Mouse (Mus musculus): Measurements from ENCODE around the gene Fgfbp3. TPM values are rescaled to one million over a fixed set of nuclear protein-coding genes. Genes with fewer than 3 reads are reported as not detected.
"Not testable (repeated sequence)": the region's sequence is repeated elsewhere in the genome, so short reads cannot be mapped to it uniquely, and the experiment has no call there.

Gene Fgfbp3
- polyA plus RNA-seq (2016; fragmentation: Nextera tagmentation; extraction: Ambion mirVana) = 21.3 and 25.1 TPM in 2 replicates

DNA sequence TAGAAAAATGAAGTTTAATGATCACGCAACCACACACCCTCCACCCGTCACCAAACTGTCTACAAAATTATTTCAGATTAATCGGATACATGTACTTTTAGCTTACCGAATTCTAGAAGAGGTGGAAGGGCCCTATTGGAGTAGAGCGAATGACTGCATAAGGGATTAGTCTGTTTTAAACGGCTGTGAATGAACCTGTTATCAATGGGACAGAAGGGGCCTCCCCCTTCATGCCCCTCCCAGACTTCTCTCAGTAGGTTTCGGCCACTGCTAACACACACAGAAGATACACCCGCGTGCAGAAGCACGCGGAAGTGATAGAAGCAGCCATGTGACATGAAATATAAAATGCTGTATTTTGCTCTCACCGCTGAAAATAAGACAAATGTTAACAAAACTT lies at the start of gene Fgfbp3:
Gene Fgfbp3 (minus strand): TSS at position 150 of the 400 bp plus-strand sequence.
- Histone ChIP-seq H3K36me3 (no peaks in the 10 kb centered on the region), H3K4me3 (peak within 1 kb of the TSS; percentile 85), H3K27me3 (ENCODE audit: insufficient read depth, poor library complexity, severe bottlenecking) (no peaks in the 10 kb centered on the region), H3K9me3 (no peaks in the 10 kb centered on the region), H3K27ac (peak within 1 kb of the TSS; percentile 96), H3K4me1 (replicated peaks) (peaks cover 27% of the 10 kb centered on the region)
- DNase-seq (ENCODE audit: low spot score) = peak; percentile 29
- WGBS = 5% methylated on average over 12 of the region's 12 CpGs

- WGBS = 90% methylated on average over 6 of the region's 6 CpGs
- peaks cover 93% of the 10 kb centered on the region for H3K36me3 ChIP-seq
- H3K4me3 ChIP-seq; H3K27ac ChIP-seq; H3K27me3 ChIP-seq (ENCODE audit: insufficient read depth, poor library complexity, severe bottlenecking); DNase-seq (ENCODE audit: low spot score); H3K4me1 ChIP-seq (replicated peaks); H3K9me3 ChIP-seq: not testable (repeated sequence)
These were observed 43.3 kb upstream of the Fgfbp3 start for GRCm38 (mm10) chr19:36962544-36963260.

DNA sequence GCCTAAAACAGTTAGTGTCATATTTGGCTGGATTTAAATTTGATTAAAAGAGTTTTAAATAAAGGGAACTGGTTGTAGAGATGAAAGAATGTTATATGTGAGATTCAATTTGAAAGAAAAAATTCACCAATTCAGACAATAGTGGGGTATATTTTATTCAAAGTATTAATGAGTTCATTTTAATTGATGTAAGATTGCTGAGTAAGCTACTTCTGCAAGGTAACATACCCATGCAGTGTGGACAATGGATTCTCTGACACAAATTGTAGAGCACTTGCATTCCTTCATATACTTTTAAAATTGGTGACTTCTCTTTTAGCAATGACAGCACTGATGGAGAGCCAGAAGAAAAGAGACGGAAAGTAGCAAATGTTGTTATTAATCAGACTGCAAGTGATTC lies 41.9 kb upstream of the Fgfbp3 start:
- no peak for DNase-seq (ENCODE audit: low spot score)
- 96% methylated on average over 1 of the region's 1 CpGs for WGBS
- Histone ChIP-seq H3K27ac (no peak overlapping the region), H3K36me3 (peaks cover 88% of the 10 kb centered on the region), H3K4me3 (no peak overlapping the region), H3K27me3 (ENCODE audit: insufficient read depth, poor library complexity, severe bottlenecking) (no peaks in the 10 kb centered on the region), H3K9me3 (no peaks in the 10 kb centered on the region), H3K4me1 (replicated peaks) (no peaks in the 10 kb centered on the region)

GRCm38 (mm10) chr19:36958331-36958730 lies 38.9 kb upstream of the Fgfbp3 start:
- H3K4me3 ChIP-seq = no peak overlapping the region
- no peaks in the 10 kb centered on the region for H3K4me1 ChIP-seq (replicated peaks)
- H3K9me3 ChIP-seq = no peaks in the 10 kb centered on the region
- H3K36me3 ChIP-seq = peaks cover 68% of the 10 kb centered on the region
- H3K27me3 ChIP-seq (ENCODE audit: insufficient read depth, poor library complexity, severe bottlenecking) = no peaks in the 10 kb centered on the region
- WGBS = 88% methylated on average over 4 of the region's 4 CpGs
- no peak for DNase-seq (ENCODE audit: low spot score)
- H3K27ac ChIP-seq = no peak overlapping the region

GRCm38 (mm10) chr19:36953637-36954206 lies 34.3 kb upstream of the Fgfbp3 start:
- Histone ChIP-seq H3K27ac (no peak overlapping the region), H3K4me1 (replicated peaks) (no peaks in the 10 kb centered on the region), H3K4me3 (no peak overlapping the region), H3K9me3 (no peaks in the 10 kb centered on the region), H3K27me3 (ENCODE audit: insufficient read depth, poor library complexity, severe bottlenecking) (no peaks in the 10 kb centered on the region), H3K36me3 (peaks cover 31% of the 10 kb centered on the region)
- WGBS = 80% methylated on average over 4 of the region's 4 CpGs
- DNase-seq (ENCODE audit: low spot score) = no peak

DNA sequence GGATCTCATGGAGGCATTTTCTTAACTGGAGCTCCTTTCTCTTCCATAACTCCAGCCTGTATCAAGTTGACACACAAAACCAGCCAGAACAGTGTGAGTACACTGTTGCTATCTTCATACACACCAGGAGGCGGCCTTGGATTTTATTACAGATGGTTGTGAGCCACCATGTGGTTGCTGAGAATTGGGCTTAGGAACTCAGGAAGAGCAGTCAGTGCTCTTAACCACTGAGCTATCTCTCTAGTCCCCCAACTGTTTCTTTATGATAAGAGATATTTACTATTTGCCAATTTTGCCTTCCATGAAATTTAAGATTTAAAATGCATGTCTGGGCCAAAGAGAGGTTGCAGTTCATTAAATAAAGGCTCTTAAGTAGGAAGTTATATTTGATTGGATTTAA lies 20.6 kb upstream of the Fgfbp3 start:
- no peaks in the 10 kb centered on the region for H3K9me3 ChIP-seq
- 93% methylated on average over 1 of the region's 1 CpGs for WGBS
- no peak overlapping the region for H3K4me3 ChIP-seq
- no peaks in the 10 kb centered on the region for H3K4me1 ChIP-seq (replicated peaks)
- no peak for DNase-seq (ENCODE audit: low spot score)
- no peak overlapping the region for H3K27ac ChIP-seq
- no peaks in the 10 kb centered on the region for H3K27me3 ChIP-seq (ENCODE audit: insufficient read depth, poor library complexity, severe bottlenecking)
- peaks cover 22% of the 10 kb centered on the region for H3K36me3 ChIP-seq

DNA sequence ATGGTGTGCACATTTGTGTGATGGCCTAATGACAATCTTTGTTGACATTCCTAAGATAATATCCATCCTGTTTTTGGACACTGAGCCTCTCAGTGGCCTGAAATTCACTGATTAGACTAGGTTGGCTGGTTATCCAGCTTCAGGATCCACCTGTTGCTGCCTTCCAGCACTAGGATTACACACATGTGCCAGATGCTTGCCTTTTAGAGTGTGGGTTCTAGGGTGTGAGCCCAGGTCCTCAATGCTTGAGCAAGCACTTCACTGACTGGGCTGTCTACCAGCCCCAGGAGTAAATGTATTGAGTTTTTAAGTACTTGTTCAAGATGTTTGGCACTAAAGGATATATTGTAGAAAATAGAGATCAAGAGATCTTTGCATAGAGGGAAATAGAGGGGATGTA lies 18.6 kb upstream of the Fgfbp3 start:
- Histone ChIP-seq H3K27ac (no peak overlapping the region), H3K9me3 (no peaks in the 10 kb centered on the region), H3K4me1 (replicated peaks) (no peaks in the 10 kb centered on the region), H3K27me3 (ENCODE audit: insufficient read depth, poor library complexity, severe bottlenecking) (no peaks in the 10 kb centered on the region), H3K36me3 (peaks cover 19% of the 10 kb centered on the region), H3K4me3 (no peak overlapping the region)
- no peak for DNase-seq (ENCODE audit: low spot score)

DNA sequence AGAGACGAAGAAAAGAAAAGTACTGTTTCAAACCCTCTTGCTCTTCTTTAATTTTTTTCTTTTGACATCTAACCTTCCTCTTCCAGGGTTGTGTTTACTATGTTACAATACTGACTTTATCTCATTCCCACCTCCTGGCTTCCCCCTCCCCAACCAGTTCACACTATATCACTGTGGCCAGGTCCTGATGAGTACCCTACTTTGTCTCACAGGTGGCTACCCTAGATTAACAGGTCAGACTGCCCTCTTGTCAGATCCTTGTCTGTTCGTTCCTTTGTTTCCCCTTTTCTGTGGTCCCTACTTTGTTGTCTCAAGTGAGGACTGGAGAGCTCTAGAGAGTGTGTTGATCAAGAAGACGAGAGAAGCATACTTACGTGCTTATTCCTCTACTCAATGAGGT lies 16.9 kb upstream of the Fgfbp3 start:
- DNase-seq (ENCODE audit: low spot score) = no peak
- no peak overlapping the region for H3K4me3 ChIP-seq
- no peaks in the 10 kb centered on the region for H3K9me3 ChIP-seq
- no peak overlapping the region for H3K27ac ChIP-seq
- H3K27me3 ChIP-seq (ENCODE audit: insufficient read depth, poor library complexity, severe bottlenecking) = no peaks in the 10 kb centered on the region
- 91% methylated on average over 4 of the region's 4 CpGs for WGBS
- H3K4me1 ChIP-seq (replicated peaks) = no peaks in the 10 kb centered on the region
- peaks cover 22% of the 10 kb centered on the region for H3K36me3 ChIP-seq

GRCm38 (mm10) chr19:36932613-36933012 lies 13.2 kb upstream of the Fgfbp3 start:
- no peak overlapping the region for H3K4me3 ChIP-seq
- no peak for DNase-seq (ENCODE audit: low spot score)
- WGBS = 92% methylated on average over 2 of the region's 2 CpGs
- H3K9me3 ChIP-seq = no peaks in the 10 kb centered on the region
- H3K4me1 ChIP-seq (replicated peaks) = peaks cover 9% of the 10 kb centered on the region; the same call in 1 of the 2 replicates
- no peak overlapping the region for H3K27ac ChIP-seq
- H3K36me3 ChIP-seq = peaks cover 19% of the 10 kb centered on the region
- no peaks in the 10 kb centered on the region for H3K27me3 ChIP-seq (ENCODE audit: insufficient read depth, poor library complexity, severe bottlenecking)

GRCm38 (mm10) chr19:36932097-36932496 lies 12.7 kb upstream of the Fgfbp3 start:
- Histone ChIP-seq H3K27me3 (ENCODE audit: insufficient read depth, poor library complexity, severe bottlenecking) (no peaks in the 10 kb centered on the region), H3K36me3 (peaks cover 19% of the 10 kb centered on the region), H3K27ac (no peak overlapping the region), H3K9me3 (no peaks in the 10 kb centered on the region), H3K4me3 (no peak overlapping the region), H3K4me1 (replicated peaks) (peaks cover 14% of the 10 kb centered on the region)
- no peak for DNase-seq (ENCODE audit: low spot score)

DNA sequence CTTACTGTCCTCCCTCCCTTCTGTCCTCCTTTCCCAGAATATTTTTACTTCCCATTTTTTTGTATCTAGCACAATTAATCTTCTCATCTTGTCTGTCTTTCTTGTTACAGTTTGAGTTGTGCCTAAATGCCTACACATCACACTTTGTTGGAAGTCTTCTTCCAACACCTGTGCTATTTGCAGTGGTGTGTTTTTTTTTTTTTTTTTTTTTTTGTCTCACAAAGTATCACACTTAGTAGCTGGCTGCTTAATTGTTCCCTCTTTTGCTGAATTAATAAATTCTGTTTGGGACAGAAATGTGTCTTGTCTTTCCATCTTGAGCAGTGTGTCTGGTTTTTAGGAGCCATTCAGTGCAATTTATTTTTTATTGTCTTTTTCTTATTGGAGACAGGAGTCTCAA lies 10.4 kb upstream of the Fgfbp3 start:
- Histone ChIP-seq H3K4me1 (replicated peaks) (peaks cover 25% of the 10 kb centered on the region), H3K27ac (no peak overlapping the region), H3K4me3 (no peak overlapping the region), H3K9me3 (no peaks in the 10 kb centered on the region), H3K36me3 (peaks cover 8% of the 10 kb centered on the region; the same call in 1 of the 2 replicates), H3K27me3 (ENCODE audit: insufficient read depth, poor library complexity, severe bottlenecking) (no peaks in the 10 kb centered on the region)
- DNase-seq (ENCODE audit: low spot score) = no peak

GRCm38 (mm10) chr19:36927800-36928361 lies 8.5 kb upstream of the Fgfbp3 start:
- no peak overlapping the region for H3K27ac ChIP-seq
- peaks cover 25% of the 10 kb centered on the region for H3K4me1 ChIP-seq (replicated peaks)
- no peaks in the 10 kb centered on the region for H3K27me3 ChIP-seq (ENCODE audit: insufficient read depth, poor library complexity, severe bottlenecking)
- DNase-seq (ENCODE audit: low spot score) = no peak
- peaks cover 8% of the 10 kb centered on the region; the same call in 1 of the 2 replicates for H3K36me3 ChIP-seq
- no peaks in the 10 kb centered on the region for H3K9me3 ChIP-seq
- WGBS = 86% methylated on average over 6 of the region's 6 CpGs
- peak overlapping the region; percentile 91 for H3K4me3 ChIP-seq

- Histone ChIP-seq H3K4me3 (peak overlapping the region; percentile 91), H3K4me1 (replicated peaks) (peaks cover 25% of the 10 kb centered on the region), H3K9me3 (no peaks in the 10 kb centered on the region), H3K27ac (peak overlapping the region; percentile 96), H3K27me3 (ENCODE audit: insufficient read depth, poor library complexity, severe bottlenecking) (no peaks in the 10 kb centered on the region), H3K36me3 (peaks cover 6% of the 10 kb centered on the region; the same call in 1 of the 2 replicates)
- DNase-seq (ENCODE audit: low spot score) = no peak
- WGBS = 2% methylated on average over 26 of the region's 26 CpGs
These were observed 7.3 kb upstream of the Fgfbp3 start for GRCm38 (mm10) chr19:36926553-36927236.
